Mouse (Mus musculus) liver, adult 2 months (tissue): Measurements from ENCODE around the gene Sdf2.

Experiments
- CTCF ChIP-seq: fragments of 200-500 bp; IDR thresholded peaks from 2 replicates; pipeline ENCODE4 v1.5.1; 2011; ENCODE audit warnings: low read depth, low read length, control low read depth
- POLR2A ChIP-seq: fragments of 200-500 bp; IDR thresholded peaks from 2 replicates; pipeline ENCODE4 v1.6.1; 2011; ENCODE audit warnings: low read length, control low read depth; ENCODE audit not compliant: insufficient read depth; ENCODE audit errors: extremely low read depth

- no peak for TF ChIP-seq CTCF
- TF ChIP-seq POLR2A, result no peak
These were observed 32.3 kb upstream of the Sdf2 start for GRCm38 (mm10) chr11:78213086-78213817.
